Mouse (Mus musculus): ENCODE data around the gene Ece1.

DNA sequence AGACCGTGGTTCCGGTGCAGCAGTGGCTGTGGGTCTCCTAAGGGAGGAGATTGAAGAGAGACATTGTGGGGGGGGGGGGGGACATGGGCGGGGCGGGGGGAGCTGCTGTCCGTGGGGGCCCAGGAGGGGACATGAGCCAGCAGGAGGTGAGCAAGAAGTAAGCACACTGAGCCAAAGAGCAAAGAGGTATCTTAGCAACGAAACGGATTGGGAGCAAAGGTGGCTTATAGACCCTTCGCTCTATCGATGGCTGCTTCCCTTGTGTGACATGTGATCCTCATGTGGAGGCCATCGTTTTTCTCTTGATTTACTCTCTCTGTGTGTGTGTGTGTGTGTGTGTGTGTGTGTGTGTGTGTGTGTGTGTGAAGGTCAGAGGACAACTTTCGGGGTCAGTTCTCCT lies 84.4 kb downstream of the Ece1 start:
- TF ChIP-seq ZC3H11A (IDR thresholded peaks at IDR 0.05; ENCODE audit: borderline replicate concordance, low read depth, low read length) (no peak), CHD2 (IDR thresholded peaks at IDR 0.05; ENCODE audit: low read depth, low read length) (no peak), MAFK (IDR thresholded peaks at IDR 0.05; ENCODE audit: insufficient read depth, low read depth, low read length) (no peak)
